Mouse (Mus musculus) brain, adult 2 months (tissue): ENCODE measurements around the gene Smarca2.
A peak's percentile ranks its signal among the peaks of the same experiment; 100 is the strongest.

ENCODE experiments used
- DNase-seq: peaks from one replicate; pipeline ENCODE4 v3.0.0; 2011; ENCODE audit warnings: low read depth, low spot score

Gene Smarca2

GRCm38 (mm10) chr19:26747571-26748539, 143.0 kb downstream of the Smarca2 start:
- peak; percentile 92 for DNase-seq

- peak; percentile 41 for DNase-seq
These were observed 143.8 kb downstream of the Smarca2 start for GRCm38 (mm10) chr19:26748676-26749075.

- peak; percentile 61 for DNase-seq
These were observed 144.7 kb downstream of the Smarca2 start for GRCm38 (mm10) chr19:26749427-26750137.

GRCm38 (mm10) chr19:26752611-26753163, 147.8 kb downstream of the Smarca2 start:
- no peak for DNase-seq

GRCm38 (mm10) chr19:26753266-26753872, 148.5 kb downstream of the Smarca2 start:
- peak; percentile 51 for DNase-seq

- peak; percentile 56 for DNase-seq
These were observed 149.4 kb downstream of the Smarca2 start for GRCm38 (mm10) chr19:26754016-26754794.

GRCm38 (mm10) chr19:26755991-26756390, 151.1 kb downstream of the Smarca2 start:
- no peak for DNase-seq

GRCm38 (mm10) chr19:26756399-26756798, 151.5 kb downstream of the Smarca2 start:
- DNase-seq, result no peak

GRCm38 (mm10) chr19:26758156-26758555, 153.3 kb downstream of the Smarca2 start:
- DNase-seq, result peak; percentile 52

- DNase-seq, result no peak
These were observed 153.8 kb downstream of the Smarca2 start for GRCm38 (mm10) chr19:26758620-26759019.

GRCm38 (mm10) chr19:26759295-26759694, 154.4 kb downstream of the Smarca2 start:
- no peak for DNase-seq

- DNase-seq, result no peak
These were observed 156.4 kb downstream of the Smarca2 start for GRCm38 (mm10) chr19:26761257-26761656.

GRCm38 (mm10) chr19:26765483-26765882, 160.6 kb downstream of the Smarca2 start:
- DNase-seq, result no peak

GRCm38 (mm10) chr19:26767454-26767853, 162.6 kb downstream of the Smarca2 start:
- peak; percentile 53 for DNase-seq

- no peak for DNase-seq
These were observed 163.1 kb downstream of the Smarca2 start for GRCm38 (mm10) chr19:26767941-26768340.

GRCm38 (mm10) chr19:26768846-26769245, 164.0 kb downstream of the Smarca2 start:
- DNase-seq, result no peak

GRCm38 (mm10) chr19:26769609-26770500, 165.0 kb downstream of the Smarca2 start:
- peak; percentile 56 for DNase-seq

- no peak for DNase-seq
These were observed 165.7 kb downstream of the Smarca2 start for GRCm38 (mm10) chr19:26770592-26770991.

- no peak for DNase-seq
These were observed 167.3 kb downstream of the Smarca2 start for GRCm38 (mm10) chr19:26772051-26772583.
